Mouse (Mus musculus) ovary, postnatal 36 days (tissue): ENCODE data around the gene Tox4.
A peak's percentile ranks its signal among the peaks of the same experiment; 100 is the strongest.
"Not testable (repeated sequence)": the region's sequence is repeated elsewhere in the genome, so short reads cannot be mapped to it uniquely, and the experiment has no call there.

Source experiments
- DNase-seq: peaks from one replicate; pipeline ENCODE4 v3.0.0; 2022; ENCODE audit warnings: low spot score, mixed read lengths

The Tox4 gene

DNA sequence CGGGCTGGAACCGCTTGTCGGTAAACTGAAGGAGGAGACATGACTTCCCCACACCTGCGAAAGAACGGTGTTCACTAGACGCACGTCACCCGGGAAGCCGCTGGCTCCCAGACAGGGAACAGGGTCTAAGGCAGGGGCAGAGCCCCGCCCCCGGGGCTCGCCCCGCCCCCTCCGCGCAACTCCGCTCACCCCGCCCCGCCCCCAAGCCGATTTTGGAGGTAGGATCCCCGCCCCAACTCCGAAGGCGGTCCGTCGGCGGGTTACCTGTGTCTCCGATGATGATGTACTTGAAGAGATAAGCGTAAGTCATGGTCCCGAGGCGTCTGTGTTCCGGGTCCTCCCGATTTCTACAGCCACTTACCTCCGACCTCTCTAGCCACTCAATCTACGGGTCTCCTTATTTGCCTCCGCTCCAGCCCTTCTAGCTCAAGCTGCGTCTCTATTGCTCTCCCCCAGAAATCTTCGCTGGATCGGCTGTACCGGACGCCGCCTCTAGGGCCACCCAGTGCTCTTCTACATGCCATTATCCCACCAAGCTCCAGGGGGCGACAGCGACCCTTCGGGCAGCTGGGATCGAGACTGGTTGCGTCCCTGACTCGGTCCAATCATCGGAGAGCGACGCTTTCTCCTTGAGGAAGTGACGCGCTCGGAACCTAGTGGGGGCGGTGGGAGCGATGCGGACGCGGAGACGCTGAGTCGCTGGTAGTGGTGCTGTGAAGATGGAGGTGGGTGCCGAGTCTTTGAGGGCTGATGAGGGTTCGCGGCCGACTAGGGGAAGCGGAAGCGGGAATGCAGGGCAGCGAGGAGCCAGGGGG is at the start of gene Tox4, which contains the start of gene Rab2b:
TSS of gene Tox4 (plus strand) at position 215 of the 815 bp plus-strand sequence.
TSS of gene Rab2b (minus strand) at position 614 of the 815 bp plus-strand sequence.
- DNase-seq: peak; percentile 99

DNA sequence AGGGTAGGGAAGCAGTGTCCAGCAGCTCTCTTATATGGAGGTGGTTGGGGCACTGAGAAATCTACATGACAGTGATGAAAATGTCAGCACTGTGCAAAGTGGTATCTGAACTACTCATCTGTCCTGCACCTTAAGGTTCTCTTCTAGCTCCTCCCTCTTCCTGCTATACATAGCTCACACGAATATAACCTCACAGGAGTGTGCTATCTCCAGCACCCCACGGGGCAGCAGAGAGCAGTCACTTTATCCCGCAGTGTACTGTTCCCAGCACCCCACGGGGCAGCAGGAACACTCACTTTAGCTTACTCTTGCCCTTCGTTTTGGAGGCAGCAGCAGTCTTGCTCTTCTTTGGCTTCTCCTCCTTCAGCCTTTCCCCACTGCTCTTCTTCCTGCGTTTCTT is 46.7 kb upstream of the Tox4 start:
- no peak for DNase-seq

DNA sequence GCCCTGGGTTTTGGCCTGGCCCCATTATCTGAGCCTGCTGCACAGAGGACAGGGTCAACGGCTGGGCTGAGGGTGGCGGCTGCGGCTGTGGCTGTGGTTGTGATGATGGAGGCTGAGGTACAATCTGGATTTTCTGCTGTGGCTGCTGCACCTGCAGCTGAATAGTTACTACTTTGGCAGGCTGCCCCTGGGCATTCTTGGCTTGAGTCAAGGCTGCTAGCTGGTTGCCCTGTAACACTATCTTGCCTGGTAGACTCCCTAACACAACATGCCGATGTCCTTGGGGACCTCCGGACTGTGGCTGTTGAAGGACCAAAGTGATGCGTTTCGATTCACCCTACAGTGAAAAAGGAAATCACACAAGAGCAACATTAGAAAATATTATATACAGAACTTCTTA is 43.8 kb upstream of the Tox4 start:
- DNase-seq: peak; percentile 71

GRCm38 (mm10) chr14:52236216-52236615 is 42.7 kb upstream of the Tox4 start:
- no peak for DNase-seq

DNA sequence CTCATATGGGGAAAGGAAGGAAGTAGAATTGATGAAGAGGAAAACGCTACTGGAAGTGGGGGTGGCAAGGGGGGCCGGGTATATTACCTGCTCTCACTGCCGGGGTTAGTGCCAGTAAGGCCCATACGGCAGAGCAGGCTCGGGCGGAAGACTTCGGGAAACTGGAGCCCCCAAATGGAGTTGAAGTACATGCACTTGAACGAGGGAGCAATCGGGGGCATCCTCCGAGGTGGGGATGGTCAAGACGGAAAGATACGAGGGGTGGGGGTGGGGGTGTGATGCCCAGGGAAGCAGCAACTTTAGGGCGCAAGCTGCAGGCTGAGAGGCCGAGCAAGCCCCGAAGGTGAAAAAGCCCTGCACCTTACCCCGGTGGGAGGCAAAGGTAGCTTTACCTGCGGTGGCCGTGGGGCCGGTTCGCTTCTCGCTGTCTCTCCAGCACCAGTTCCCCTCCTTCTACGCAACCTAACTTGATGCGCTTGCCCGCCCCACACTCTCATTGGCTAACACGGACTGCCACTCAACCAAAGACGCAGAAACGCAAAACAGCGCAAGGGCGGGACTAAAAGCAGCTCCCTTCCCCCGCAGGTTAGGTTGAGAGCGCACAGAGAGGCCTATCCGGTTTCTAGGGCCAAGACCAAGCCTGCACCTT is 34.8 kb upstream of the Tox4 start:
- peak; percentile 98 for DNase-seq

- DNase-seq: no peak
Observed at GRCm38 (mm10) chr14:52244690-52245042, 34.3 kb upstream of the Tox4 start.

GRCm38 (mm10) chr14:52246129-52246528 is 32.8 kb upstream of the Tox4 start:
- DNase-seq: no peak

DNA sequence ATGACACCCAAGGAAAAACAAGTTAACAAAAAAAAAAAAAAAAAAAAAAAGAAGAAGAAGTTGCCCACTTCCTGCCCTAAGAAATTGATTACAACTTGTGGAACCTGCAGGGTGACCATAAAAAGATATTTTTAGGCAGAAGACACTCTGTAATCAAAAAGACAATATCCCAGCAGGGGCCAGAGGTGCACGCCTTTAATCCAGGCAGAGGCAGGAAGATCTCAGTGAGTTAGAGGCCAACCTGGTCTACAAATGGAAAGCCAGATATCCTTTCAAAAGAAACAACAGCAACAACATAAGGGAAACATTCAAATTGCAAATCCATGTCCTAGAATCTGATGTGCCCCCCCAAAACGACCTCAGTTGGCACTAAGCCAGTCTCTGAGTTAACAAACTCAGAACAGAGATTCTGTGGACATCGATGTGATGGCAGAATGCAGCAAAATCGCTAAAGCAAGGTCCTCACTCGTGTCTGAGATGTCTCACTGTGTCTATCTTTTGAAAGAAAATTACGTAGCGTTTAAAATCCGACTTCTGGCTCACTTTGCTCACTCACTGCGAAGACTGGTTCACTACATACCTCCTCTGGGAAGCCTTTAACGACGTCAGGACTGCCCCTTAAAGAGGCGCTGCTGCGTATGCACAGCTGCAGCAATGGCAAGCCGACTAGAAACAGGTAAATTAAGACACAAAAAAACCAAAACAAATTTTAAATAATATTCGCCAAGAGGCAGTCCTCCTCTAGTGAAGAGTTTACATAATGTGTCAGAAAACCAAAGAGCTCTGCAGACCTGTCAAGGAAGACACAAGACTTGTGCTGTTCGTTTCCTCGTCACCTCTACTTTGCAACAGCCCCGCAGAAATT is 22.4 kb upstream of the Tox4 start:
- no peak for DNase-seq

- peak; percentile 98 for DNase-seq
Observed at GRCm38 (mm10) chr14:52257484-52258213, 21.3 kb upstream of the Tox4 start, which contains the start of gene Chd8. TSS of gene Chd8 (minus strand) at chr14:52257780.

GRCm38 (mm10) chr14:52272781-52273180 is 6.2 kb upstream of the Tox4 start:
- DNase-seq: no peak

DNA sequence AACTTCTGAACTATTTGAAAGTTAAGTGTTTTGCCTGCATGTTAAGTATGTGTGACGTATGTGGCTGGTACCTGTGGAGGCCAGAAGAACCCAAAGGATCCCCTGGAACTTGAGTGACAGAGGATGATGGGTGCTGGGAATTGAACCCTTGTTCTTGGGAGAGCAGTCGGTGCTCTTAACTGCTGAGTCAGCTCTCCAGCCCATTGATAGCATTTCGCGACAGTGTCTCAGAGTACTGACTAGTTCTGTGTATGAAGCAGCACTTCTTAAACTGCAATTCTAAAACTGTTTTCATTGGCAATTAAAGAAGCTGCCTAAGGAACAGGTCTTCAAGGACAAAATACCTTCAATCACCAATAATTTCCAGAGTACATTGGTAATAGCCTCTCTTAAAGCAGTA is 1.7 kb upstream of the Tox4 start:
- DNase-seq: no peak

DNA sequence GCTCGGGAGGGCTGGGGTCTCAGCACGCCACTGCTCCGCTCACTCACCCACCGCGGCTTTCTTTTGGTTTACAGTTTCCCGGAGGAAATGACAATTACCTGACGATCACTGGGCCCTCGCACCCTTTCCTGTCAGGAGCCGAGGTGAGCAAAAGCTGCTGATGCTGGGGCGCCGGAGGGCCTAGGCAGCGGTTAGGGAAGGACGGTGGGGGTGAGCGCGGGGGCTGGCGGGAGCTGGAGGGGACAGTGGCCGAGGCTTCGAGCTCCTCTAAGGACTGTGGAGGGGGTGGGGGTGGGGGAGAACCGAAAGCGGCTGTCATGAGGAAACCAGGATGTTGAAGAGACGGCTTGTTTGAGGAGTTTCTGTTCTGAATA is 788 bp downstream of the Tox4 start:
- DNase-seq: no peak

DNA sequence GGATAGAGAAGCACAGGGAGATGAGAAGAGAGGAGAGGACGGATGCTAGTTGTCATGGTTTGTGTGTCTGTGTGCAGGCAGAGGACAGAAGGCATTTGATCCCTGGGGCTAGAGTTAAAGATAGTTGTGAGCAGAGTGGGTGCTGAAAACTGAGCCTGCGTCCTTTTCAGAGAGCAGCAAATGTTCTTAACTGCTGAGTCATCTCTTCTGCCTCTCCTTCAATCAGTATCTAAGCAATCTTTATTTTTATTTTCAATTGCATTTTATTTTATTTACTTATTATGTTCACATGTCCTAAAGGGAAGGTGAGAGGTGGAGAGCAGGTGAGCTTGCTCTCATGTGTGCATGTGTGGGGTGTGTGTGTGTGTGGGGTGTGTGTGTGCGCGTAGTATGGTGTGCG is 4.7 kb downstream of the Tox4 start:
- no peak for DNase-seq

GRCm38 (mm10) chr14:52284191-52284590 is 5.2 kb downstream of the Tox4 start:
- DNase-seq: no peak

DNA sequence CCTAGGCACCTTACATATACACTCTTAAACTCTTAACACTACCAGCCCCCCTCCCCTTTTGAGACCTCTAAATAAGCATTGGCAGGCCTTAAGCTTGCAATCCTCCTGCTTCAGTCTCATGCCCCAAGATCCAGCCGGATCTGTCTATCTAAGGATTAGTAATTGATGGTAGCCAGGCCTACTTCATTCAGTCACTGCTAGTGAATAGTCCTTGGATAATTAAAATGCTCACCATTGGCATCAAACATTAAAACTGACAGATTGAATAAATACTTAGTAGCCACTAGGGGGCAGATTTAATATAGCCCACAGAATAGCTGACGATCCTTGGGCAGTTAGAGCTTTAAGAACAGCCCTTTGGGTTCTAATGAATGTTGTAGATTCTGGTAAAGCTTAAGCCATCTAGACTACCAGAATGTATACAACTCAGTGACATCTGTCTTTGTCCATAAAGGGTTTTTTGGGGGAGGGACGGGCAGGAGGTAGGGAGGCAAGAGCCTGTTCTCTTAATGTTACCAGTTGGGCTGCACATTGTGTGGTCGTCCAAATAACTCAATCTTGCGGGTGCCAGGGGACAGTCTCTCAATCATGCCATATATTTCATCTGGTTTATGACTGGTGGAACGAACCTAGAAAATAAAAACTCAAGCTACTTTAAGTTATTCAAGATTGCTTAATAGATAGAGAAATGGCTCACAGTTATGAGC is 16.8 kb downstream of the Tox4 start:
- DNase-seq: no peak

- DNase-seq: not testable (repeated sequence)
Observed at GRCm38 (mm10) chr14:52303517-52303916, 24.6 kb downstream of the Tox4 start.

DNA sequence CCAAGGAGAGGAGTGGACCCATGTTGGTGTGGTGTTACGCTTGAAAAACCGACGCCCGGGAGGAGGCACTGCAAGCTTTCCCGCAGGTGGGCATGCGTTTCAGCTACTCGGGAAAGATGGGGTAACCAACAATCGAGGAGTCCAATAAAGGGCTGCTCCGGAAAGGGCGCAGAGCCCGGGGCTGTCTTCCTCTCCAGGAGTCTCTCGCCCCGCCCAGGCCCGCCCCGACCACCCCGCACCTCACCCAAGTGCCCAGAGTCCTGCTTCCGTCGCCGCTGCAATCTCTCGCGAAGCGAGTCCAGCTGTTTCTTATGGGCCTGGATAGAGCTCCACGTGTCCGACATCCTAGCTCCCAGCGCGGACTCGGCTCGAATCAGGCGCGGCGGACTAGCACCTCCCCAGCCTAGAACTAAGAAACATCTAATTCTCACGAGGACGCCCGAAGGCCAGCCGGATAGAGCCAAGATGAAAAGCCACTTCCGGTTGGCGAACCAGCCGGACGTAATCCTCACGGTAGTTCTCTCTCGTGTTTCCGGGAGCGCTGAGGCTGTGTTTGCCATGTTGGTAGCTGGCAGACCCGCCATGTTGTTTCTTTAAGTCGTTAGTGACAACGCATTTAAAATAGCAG is 25.8 kb downstream of the Tox4 start, which contains the start of gene Mettl3:
TSS of gene Mettl3 (minus strand) at position 485 of the 628 bp plus-strand sequence.
- peak; percentile 86 for DNase-seq

- no peak for DNase-seq
Observed at GRCm38 (mm10) chr14:52306100-52306499, 27.2 kb downstream of the Tox4 start.

GRCm38 (mm10) chr14:52310343-52310742 is 31.4 kb downstream of the Tox4 start:
- not testable (repeated sequence) for DNase-seq

DNA sequence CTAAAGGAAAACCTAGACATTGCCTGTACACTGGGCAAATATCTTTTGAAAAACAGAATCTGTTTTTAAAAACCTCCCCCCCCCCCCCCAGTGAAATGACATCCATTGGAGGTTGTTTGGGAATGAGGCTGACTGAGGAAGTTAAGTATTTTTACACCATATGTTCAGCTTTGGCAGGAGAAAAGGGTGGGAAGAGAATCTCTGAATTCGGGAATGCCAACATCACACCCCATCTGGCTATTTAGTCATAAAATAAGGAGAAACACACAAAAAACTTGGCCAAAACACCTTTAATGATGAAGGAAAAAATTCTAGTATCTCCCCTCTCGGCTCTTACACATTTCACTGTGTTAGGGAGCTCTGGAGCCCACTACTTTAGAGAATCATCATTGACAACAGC is 32.0 kb downstream of the Tox4 start:
- no peak for DNase-seq
